Mouse (Mus musculus): ENCODE results near the gene Cnnm3.
A peak's percentile ranks its signal among the peaks of the same experiment; 100 is the strongest.
"Not testable (repeated sequence)": the region's sequence is repeated elsewhere in the genome, so short reads cannot be mapped to it uniquely, and the experiment has no call there.

Gene Cnnm3

DNA sequence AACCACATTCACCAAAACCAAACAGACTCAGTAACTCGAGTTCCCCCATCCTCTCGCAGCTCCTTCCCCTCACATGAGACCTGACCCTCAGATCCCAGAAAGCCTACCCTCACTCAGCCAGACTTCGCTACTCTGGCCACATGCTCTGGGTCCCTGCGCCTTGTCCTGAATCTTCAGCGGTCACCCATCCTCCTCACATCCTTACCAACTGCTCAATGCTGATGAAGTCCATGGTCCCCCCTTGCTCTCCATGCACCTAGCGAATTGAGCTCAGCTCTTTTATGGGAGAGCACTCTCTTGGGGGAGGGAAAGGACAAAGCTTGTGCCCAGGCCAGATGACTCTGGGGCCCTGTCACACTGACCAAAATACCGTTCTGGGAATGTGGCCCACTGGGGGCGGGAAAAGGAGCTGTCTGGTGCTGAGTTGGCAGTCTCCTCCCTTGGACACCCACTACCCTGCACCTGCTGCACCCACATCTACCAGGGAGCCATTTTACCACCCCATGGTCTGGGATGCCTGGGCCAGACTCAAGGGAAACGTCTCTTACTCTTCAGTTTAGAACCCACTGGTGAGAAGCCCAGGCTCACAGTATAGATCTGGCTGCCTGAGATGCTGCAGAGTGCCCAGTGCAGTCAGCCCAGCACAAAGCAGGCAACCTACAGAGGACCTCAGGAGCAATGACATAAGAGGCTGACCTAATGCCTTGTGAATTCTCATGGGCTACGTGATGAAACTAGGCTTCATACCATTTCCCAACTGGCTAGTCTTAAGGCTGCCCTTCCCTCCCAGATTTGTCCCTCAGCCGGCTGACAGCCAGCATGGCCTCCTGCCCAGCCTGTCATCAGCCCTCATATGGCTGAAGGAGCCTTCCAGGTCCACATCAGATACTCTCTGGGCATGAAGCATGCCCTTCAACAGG, 24.1 kb downstream of the Cnnm3 start:
- DNase-seq (ENCODE audit: extremely low spot score, low read depth, low spot score), result no peak

DNA sequence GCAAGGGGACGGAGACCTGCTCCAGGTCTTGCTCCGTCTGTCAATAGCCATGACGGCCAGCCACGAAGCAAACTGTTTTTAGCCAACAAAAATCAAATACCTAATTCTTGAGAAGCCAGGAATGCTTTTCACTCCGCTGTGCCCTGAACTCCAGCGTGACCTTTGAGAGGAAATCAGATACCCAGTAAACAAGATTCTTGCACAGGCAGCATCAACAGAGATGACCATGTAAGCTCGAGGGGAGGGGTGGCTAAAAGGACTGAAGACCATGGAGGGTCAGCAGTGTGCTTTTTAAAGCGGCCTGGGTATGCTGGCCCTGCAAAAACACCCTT, 24.7 kb downstream of the Cnnm3 start:
- DNase-seq (ENCODE audit: extremely low spot score, low read depth, low spot score), result no peak

DNA sequence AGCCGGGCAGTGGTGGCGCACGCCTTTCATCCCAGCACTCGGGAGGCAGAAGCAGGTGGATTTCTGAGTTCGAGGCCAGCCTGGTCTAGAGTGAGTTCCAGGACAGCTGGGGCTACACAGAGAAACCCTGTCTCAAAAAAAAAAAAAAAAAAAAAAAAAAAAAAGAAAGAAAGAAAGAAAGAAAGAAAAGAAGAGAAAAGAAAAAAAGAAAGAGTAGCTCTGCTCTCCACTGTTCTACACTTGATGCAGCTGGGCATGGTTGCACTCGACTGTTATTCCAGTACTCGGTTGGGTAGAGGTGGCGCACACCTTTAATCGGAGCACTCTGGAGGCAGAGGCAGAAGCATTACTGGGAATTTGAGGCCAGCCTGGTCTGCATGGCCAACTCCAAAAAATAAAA, 25.1 kb downstream of the Cnnm3 start, which contains the start of gene Ankrd23:
TSS of gene Ankrd23 (minus strand) at position 101 of the 400 bp plus-strand sequence.
- not testable (repeated sequence) for DNase-seq (ENCODE audit: extremely low spot score, low read depth, low spot score)

DNA sequence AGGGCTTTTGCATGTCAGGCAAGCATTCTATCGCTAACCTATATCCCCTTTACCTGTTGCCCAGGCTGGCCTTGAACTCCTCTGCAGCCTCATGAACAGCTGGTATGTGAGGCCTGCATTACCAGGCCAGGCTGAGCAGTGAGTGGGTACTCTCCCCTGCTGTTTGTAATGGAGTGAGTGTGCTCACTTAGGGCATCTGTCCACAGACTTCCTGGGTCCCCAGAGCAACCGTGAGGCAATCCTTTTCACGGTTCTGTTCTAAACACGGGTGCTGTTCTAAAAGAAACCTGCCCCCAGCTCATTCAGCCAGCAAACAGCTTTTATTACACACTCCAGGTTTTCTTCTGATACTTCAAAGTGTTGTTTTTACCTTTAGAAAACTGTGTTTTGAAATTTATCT, 27.1 kb downstream of the Cnnm3 start:
- DNase-seq (ENCODE audit: extremely low spot score, low read depth, low spot score), result no peak

DNA sequence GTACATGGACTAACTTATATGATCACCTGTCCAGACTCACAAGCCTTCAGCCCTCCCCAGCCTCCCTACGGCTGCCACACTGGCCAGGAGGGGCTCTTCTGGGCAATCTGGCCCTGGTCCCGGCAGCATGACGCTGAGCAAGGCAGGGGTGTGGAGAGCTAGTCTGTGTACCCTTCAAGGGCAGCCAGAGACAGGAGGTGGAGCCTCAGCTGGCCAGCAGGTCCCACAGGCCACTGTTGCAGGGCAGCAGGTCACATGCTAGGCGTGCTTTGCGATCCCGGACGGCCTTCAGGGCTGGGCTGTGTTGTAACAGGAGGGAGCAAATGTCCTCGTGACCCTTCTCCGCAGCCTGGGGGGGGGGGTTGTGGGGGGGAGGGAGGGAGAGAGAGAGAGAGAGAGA, 27.5 kb downstream of the Cnnm3 start, which contains the start of gene Gm42417:
TSS of gene Gm42417 (minus strand) at position 244 of the 400 bp plus-strand sequence.
- DNase-seq (ENCODE audit: extremely low spot score, low read depth, low spot score), result no peak

DNA sequence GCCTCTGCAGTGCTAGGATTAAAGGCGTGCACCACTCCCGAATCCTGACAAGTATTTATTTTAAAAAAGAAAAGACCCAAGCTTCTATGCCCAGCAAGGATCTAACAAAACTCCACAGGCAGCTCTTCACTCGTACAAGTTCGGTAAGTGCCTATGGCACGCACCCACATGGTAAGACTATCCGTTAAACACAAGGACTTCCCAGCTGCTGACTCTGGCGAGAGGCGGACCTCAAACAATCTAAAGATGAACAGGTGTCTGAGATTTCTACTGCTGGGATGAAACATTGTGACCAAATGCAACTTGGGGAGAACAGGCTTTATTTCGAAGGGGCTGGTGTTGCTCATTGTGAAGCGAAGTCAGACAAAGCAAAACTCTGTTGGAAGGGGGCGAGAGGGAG, 28.5 kb downstream of the Cnnm3 start:
- no peak for DNase-seq (ENCODE audit: extremely low spot score, low read depth, low spot score)

- no peak for DNase-seq (ENCODE audit: extremely low spot score, low read depth, low spot score)
These were observed 29.1 kb downstream of the Cnnm3 start for GRCm38 (mm10) chr1:36540807-36541206.

- DNase-seq (ENCODE audit: extremely low spot score, low read depth, low spot score), result no peak
These were observed 30.2 kb downstream of the Cnnm3 start for GRCm38 (mm10) chr1:36541844-36542243.

GRCm38 (mm10) chr1:36542925-36543324, 31.3 kb downstream of the Cnnm3 start:
- no peak for DNase-seq (ENCODE audit: extremely low spot score, low read depth, low spot score)

GRCm38 (mm10) chr1:36545382-36545781, 33.7 kb downstream of the Cnnm3 start:
- DNase-seq (ENCODE audit: extremely low spot score, low read depth, low spot score), result no peak

DNA sequence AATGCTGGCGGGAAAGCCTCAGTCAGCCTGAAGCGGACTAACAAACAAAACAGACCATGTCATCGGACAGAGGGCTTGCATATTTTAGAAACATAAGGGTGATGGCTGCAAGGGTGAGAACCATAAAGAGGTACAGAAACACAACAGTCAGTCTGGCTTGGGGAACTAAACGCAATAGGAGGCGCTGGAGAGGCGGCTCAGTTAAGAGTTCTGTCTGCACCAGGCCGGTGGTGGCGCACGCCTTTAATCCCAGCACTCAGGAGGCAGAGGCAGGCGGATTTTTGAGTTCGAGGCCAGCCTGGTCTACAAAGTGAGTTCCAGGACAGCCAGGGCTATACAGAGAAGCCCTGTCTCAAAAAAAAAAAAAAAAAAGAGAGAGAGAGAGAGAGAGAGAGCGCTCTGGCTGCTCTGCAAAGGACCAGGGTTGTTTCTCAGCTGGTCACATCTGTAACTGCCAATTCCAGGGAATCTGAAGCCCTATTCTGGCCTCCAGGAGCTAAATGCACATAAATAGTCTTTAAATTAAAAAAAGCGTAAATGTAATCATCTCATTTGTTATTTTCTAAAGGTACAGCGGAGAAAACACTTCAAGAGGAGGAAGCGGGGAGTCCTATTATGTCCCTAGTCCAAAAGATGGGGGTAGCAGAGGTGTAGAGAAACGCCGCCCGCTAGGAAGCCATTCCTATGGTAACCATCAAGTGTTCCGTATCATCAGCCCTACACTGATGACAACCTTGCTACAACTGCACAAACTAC, 34.4 kb downstream of the Cnnm3 start:
- no peak for DNase-seq (ENCODE audit: extremely low spot score, low read depth, low spot score)

DNA sequence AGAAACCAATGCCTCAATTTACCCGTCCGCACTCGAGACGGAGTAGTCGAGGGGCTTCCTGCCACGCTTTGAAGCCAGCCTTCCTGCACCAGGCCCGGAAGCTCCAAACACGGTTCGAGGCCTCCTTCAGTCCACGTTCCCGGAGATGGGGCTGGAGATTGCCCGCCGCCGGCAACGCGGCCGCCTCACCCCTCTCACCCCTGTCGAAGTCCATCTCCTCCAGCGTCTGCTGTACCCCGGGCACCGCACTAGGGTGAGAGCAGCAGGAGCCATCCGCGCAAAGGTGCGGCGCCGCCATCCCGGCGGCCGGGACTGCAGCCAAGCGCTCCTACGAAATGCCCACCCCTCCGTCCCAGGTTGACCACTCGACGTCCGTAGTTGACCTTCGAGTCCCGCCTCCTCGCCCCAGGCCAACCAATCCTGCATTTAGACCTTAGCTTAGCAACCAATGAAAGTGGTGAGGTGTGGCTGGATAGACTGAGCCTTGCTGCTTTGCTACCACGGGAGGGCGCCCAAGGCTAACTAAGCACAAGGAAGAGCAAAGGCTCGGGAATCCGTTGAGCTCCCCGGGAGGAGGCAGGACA, 35.3 kb downstream of the Cnnm3 start, which contains the start of gene Ankrd39:
TSS of gene Ankrd39 (minus strand) at position 558 of the 584 bp plus-strand sequence.
- DNase-seq (ENCODE audit: extremely low spot score, low read depth, low spot score), result peak; percentile 96

GRCm38 (mm10) chr1:36547981-36548598, 36.4 kb downstream of the Cnnm3 start:
- DNase-seq (ENCODE audit: extremely low spot score, low read depth, low spot score), result no peak

- DNase-seq (ENCODE audit: extremely low spot score, low read depth, low spot score), result no peak
These were observed 37.1 kb downstream of the Cnnm3 start for GRCm38 (mm10) chr1:36548771-36549170.

- DNase-seq (ENCODE audit: extremely low spot score, low read depth, low spot score), result no peak
These were observed 37.8 kb downstream of the Cnnm3 start for GRCm38 (mm10) chr1:36549491-36549890.

DNA sequence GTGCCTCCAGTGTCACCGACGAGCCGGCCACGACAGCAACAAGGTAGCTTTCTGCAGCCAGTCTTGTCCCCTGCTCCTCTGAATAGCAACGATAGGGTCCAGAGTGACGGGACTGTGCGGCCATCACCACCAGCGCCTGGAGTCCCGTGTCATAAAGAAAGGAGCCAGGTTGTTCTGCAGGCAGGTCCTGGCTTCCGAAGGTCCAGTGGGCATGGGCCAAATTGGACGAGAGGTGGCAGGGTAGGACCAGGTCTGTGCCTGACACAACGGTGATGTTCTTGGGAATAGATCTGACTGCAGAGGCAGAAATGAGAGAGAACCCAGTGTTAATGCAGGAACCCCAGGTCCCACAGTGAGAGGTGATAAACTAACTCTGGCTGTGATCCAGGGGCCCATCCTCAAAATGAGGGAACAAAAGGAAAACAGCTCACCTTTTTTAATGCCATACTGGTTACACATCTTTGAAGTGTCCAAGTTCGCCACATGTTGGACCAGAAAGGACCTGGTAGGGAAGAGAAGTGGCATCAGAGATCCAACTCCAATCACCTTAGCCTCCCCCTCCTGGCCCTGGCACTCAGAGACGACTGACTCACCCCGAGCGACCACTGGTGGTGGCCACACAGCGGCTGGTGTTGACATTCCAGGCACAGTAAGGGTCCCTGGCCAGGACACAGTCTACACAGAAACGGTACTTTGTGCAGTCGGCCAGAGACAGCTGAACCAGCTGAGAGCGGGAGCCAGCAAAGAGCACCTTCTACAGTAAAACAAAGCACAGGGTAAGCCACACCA, 38.6 kb downstream of the Cnnm3 start:
- DNase-seq (ENCODE audit: extremely low spot score, low read depth, low spot score), result no peak

DNA sequence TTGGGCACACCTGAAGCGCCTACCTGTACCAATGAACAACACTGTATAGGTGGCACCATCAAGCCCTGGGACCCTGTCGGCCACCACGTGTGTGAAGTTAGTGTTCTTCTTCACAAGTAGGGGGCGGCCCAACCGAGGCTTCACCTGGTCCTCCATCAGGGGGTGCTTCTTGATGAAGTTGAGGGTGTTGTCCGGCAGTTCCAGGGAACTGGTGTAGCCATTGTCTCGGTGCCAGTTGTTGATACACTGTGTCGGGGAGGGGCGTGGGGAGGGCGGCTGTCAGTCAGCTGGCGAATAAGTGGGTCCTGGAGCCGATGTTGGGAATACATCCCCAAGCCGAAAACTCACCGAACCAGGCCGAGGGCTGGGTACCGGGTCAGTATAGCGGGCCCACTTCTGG, 40.2 kb downstream of the Cnnm3 start:
- DNase-seq (ENCODE audit: extremely low spot score, low read depth, low spot score), result no peak

- no peak for DNase-seq (ENCODE audit: extremely low spot score, low read depth, low spot score)
These were observed 40.8 kb downstream of the Cnnm3 start for GRCm38 (mm10) chr1:36552506-36552905.

GRCm38 (mm10) chr1:36554633-36555399, 43.1 kb downstream of the Cnnm3 start:
- DNase-seq (ENCODE audit: extremely low spot score, low read depth, low spot score), result no peak

Measured in hindlimb bud, embryonic 11.5 days (tissue).